ENCODE assay signal across 14 mouse cellular contexts in the genomic region with DNA sequence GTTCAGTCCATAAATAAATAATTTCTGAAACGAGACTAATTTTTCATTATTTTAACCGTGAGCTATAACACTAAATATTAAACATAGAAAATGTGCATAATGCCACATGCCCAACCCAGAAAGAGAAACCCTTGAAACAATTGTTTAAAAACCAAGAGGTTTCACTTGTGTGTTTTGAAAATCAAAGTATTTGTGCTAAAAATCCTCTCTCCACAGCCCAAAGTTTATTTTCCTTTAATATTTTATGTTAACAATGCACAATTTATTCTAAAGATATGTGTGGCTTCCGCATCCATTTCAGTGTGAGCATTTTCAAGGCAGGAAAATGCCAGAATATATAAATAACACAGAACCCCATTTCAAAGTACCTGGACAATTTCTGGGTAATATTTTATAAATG.
A peak's percentile ranks its signal among the peaks of the same experiment; 100 is the strongest.
DNase-seq lines count a peak whose midpoint lies in the region; ATAC-seq lines count a peak whose summit lies in the region.
"Had no signal": no experiment of that assay in that cellular context is flagged by ENCODE, and none has a peak within 500 bp of the region (broad histone marks: within the 10 kb centered on the region; RNA-seq: fewer than 3 reads in every experiment).

No protein-coding gene starts in this region.

- H3K27ac ChIP-seq in hindbrain, embryonic 10.5 days, result peak overlapping the region; percentile 91
- no peak overlapping the region for H3K27ac ChIP-seq in hindbrain, embryonic 16.5 days (ENCODE audit: low read depth, low read length)
- H3K27ac ChIP-seq in midbrain, embryonic 11.5 days (ENCODE audit: low read depth, low read length), result no peak overlapping the region
- no peak overlapping the region for H3K27ac ChIP-seq in midbrain, embryonic 16.5 days (ENCODE audit: low read length)
- H3K27ac ChIP-seq in hindbrain, embryonic 11.5 days (ENCODE audit: low read depth, low read length), result peak overlapping the region; percentile 36; the same call in 1 of the 2 replicates
- H3K27ac ChIP-seq in stomach, embryonic 15.5 days, result peak overlapping the region; percentile 16; the same call in 1 of the 2 replicates
- H3K27ac ChIP-seq: midbrain, embryonic 12.5 days had no signal

- 5% methylated on average over 3 of the region's 3 CpGs for WGBS in hindbrain, embryonic 10.5 days
- WGBS in hindbrain, embryonic 16.5 days, result 17% methylated on average over 3 of the region's 3 CpGs
- WGBS in midbrain, embryonic 11.5 days, result 7% methylated on average over 3 of the region's 3 CpGs
- WGBS in midbrain, embryonic 16.5 days, result 12% methylated on average over 3 of the region's 3 CpGs
- 7% methylated on average over 3 of the region's 3 CpGs for WGBS in hindbrain, embryonic 11.5 days
- WGBS in stomach, embryonic 15.5 days, result 24% methylated on average over 3 of the region's 3 CpGs

- H3K4me1 ChIP-seq in hindbrain, embryonic 10.5 days (replicated peaks), result peaks cover 77% of the 10 kb centered on the region
- H3K4me1 ChIP-seq in hindbrain, embryonic 16.5 days (ENCODE audit: control insufficient read depth, insufficient read depth, low read depth, low read length), result peaks cover 26% of the 10 kb centered on the region
- peaks cover 40% of the 10 kb centered on the region for H3K4me1 ChIP-seq in midbrain, embryonic 11.5 days (ENCODE audit: control insufficient read depth, insufficient read depth, low read length)
- H3K4me1 ChIP-seq in midbrain, embryonic 16.5 days (ENCODE audit: control insufficient read depth, insufficient read depth, low read length), result peaks cover 14% of the 10 kb centered on the region
- peaks cover 15% of the 10 kb centered on the region for H3K4me1 ChIP-seq in hindbrain, embryonic 11.5 days (replicated peaks; ENCODE audit: control insufficient read depth, insufficient read depth, low read length)
- 0 out of 2 replicates have a peak, but pooled peaks cover 13% of the 10 kb centered on the region for H3K4me1 ChIP-seq in stomach, embryonic 15.5 days

- peaks cover 76% of the 10 kb centered on the region for H3K27me3 ChIP-seq in hindbrain, embryonic 10.5 days (ENCODE audit: insufficient read depth, poor library complexity, severe bottlenecking)
- no peaks in the 10 kb centered on the region for H3K27me3 ChIP-seq in hindbrain, embryonic 16.5 days (replicated peaks; ENCODE audit: control insufficient read depth, insufficient read depth, low read length)
- H3K27me3 ChIP-seq in midbrain, embryonic 11.5 days (ENCODE audit: control insufficient read depth, insufficient read depth, low read length), result peaks cover 68% of the 10 kb centered on the region
- peaks cover 2% of the 10 kb centered on the region; the same call in 1 of the 2 replicates for H3K27me3 ChIP-seq in midbrain, embryonic 16.5 days (ENCODE audit: control insufficient read depth, insufficient read depth, low read depth, low read length)
- no peaks in the 10 kb centered on the region; the same call in 1 of the 2 replicates for H3K27me3 ChIP-seq in hindbrain, embryonic 11.5 days (ENCODE audit: control insufficient read depth, insufficient read depth, low read length)
- no peaks in the 10 kb centered on the region for H3K27me3 ChIP-seq in stomach, embryonic 15.5 days (replicated peaks)

- no peak for DNase-seq in hindbrain, embryonic 10.5 days (ENCODE audit: low spot score)
- peak; percentile 90 for DNase-seq in midbrain, embryonic 11.5 days (ENCODE audit: low spot score, missing footprints)
- DNase-seq in hindbrain, embryonic 11.5 days (ENCODE audit: low spot score), result no peak
- no peak for DNase-seq in frontal cortex, adult 2 months (ENCODE audit: extremely low spot score in 1 of 2, low spot score in 1 of 2)
- DNase-seq: adrenal gland, postnatal 36 days; kidney, adult 2 months; layer of hippocampus, adult 9-11 months; liver; lung, adult 2 months; right cerebral cortex, adult 18-20 months had no signal

- no peak overlapping the region; the same call in 1 of the 2 replicates for H3K4me2 ChIP-seq in hindbrain, embryonic 16.5 days (ENCODE audit: low read length)
- H3K4me2 ChIP-seq in midbrain, embryonic 11.5 days, result no peak overlapping the region
- H3K4me2 ChIP-seq in midbrain, embryonic 16.5 days (ENCODE audit: low read length), result no peak overlapping the region
- no peak overlapping the region for H3K4me2 ChIP-seq in hindbrain, embryonic 11.5 days (replicated peaks; ENCODE audit: low read depth, low read length)
- peak overlapping the region; percentile 77; the same call in 1 of the 2 replicates for H3K4me2 ChIP-seq in stomach, embryonic 15.5 days

- ATAC-seq in hindbrain, embryonic 16.5 days, result no peak
- no peak for ATAC-seq in midbrain, embryonic 11.5 days (ENCODE audit: low FRiP score)
- ATAC-seq in midbrain, embryonic 16.5 days, result no peak
- no peak for ATAC-seq in hindbrain, embryonic 11.5 days (ENCODE audit: low FRiP score)
- no peak for ATAC-seq in stomach, embryonic 15.5 days (ENCODE audit: insufficient read depth, low FRiP score, low read depth)

- H3K9ac ChIP-seq in hindbrain, embryonic 16.5 days (ENCODE audit: low read depth, low read length), result no peak overlapping the region
- H3K9ac ChIP-seq in midbrain, embryonic 11.5 days (ENCODE audit: low read length), result no peak overlapping the region
- no peak overlapping the region for H3K9ac ChIP-seq in midbrain, embryonic 16.5 days (ENCODE audit: low read depth, low read length)
- no peak overlapping the region for H3K9ac ChIP-seq in hindbrain, embryonic 11.5 days (ENCODE audit: low read depth, low read length)
- no peak overlapping the region for H3K9ac ChIP-seq in stomach, embryonic 15.5 days
- H3K9ac ChIP-seq: midbrain, embryonic 12.5 days had no signal

- H3K4me3 ChIP-seq in hindbrain, embryonic 10.5 days, result peak overlapping the region; percentile 62
- no peak overlapping the region for H3K4me3 ChIP-seq in hindbrain, embryonic 16.5 days (ENCODE audit: low read length)
- no peak overlapping the region for H3K4me3 ChIP-seq in midbrain, embryonic 11.5 days (ENCODE audit: low read depth, low read length)
- H3K4me3 ChIP-seq in midbrain, embryonic 16.5 days (ENCODE audit: low read depth, low read length), result no peak overlapping the region
- H3K4me3 ChIP-seq in hindbrain, embryonic 11.5 days (ENCODE audit: low read depth, low read length), result no peak overlapping the region
- no peak overlapping the region for H3K4me3 ChIP-seq in stomach, embryonic 15.5 days (replicated peaks)
- H3K4me3 ChIP-seq: midbrain, embryonic 12.5 days had no signal

- H3K9me3 ChIP-seq in hindbrain, embryonic 10.5 days, result no peaks in the 10 kb centered on the region
- no peaks in the 10 kb centered on the region for H3K9me3 ChIP-seq in hindbrain, embryonic 16.5 days (ENCODE audit: control insufficient read depth, low read length)
- no peaks in the 10 kb centered on the region for H3K9me3 ChIP-seq in midbrain, embryonic 11.5 days (ENCODE audit: control insufficient read depth, low read length)
- H3K9me3 ChIP-seq in midbrain, embryonic 16.5 days (replicated peaks; ENCODE audit: control insufficient read depth, low read length, poor library complexity, severe bottlenecking), result no peaks in the 10 kb centered on the region
- no peaks in the 10 kb centered on the region for H3K9me3 ChIP-seq in hindbrain, embryonic 11.5 days (ENCODE audit: control insufficient read depth, low read length)
- H3K9me3 ChIP-seq in stomach, embryonic 15.5 days, result no peaks in the 10 kb centered on the region
- H3K9me3 ChIP-seq: midbrain, embryonic 12.5 days had no signal

- H3K36me3 ChIP-seq in hindbrain, embryonic 10.5 days, result no peaks in the 10 kb centered on the region
- H3K36me3 ChIP-seq in hindbrain, embryonic 16.5 days (ENCODE audit: control insufficient read depth, insufficient read depth, low read length), result no peaks in the 10 kb centered on the region
- H3K36me3 ChIP-seq in midbrain, embryonic 11.5 days (ENCODE audit: control insufficient read depth, insufficient read depth, low read length), result no peaks in the 10 kb centered on the region
- no peaks in the 10 kb centered on the region for H3K36me3 ChIP-seq in midbrain, embryonic 16.5 days (ENCODE audit: control insufficient read depth, insufficient read depth, low read length)
- no peaks in the 10 kb centered on the region for H3K36me3 ChIP-seq in hindbrain, embryonic 11.5 days (ENCODE audit: control insufficient read depth, insufficient read depth, low read length)
- no peaks in the 10 kb centered on the region for H3K36me3 ChIP-seq in stomach, embryonic 15.5 days
- H3K36me3 ChIP-seq: midbrain, embryonic 12.5 days had no signal

Comparison
In these comparisons a context has a peak if more than half of its experiments do, and no peak if none do; other contexts are left out.
1. H3K27ac ChIP-seq: peak in hindbrain, embryonic 10.5 days (single experiment), hindbrain, embryonic 11.5 days (single experiment) and stomach, embryonic 15.5 days (single experiment); none in hindbrain, embryonic 16.5 days (single experiment), midbrain, embryonic 11.5 days (single experiment) and midbrain, embryonic 16.5 days (single experiment).